Mouse (Mus musculus) midbrain, postnatal 0 days (tissue): ENCODE results near the gene Lsm6. TPM values are rescaled to one million over a fixed set of nuclear protein-coding genes. Genes with fewer than 3 reads are reported as not detected.

Experiments
- ATAC-seq: fragments of 200-750 bp; cut with Nextera tagmentation; 2 replicates; pipeline ENCODE4 v1.8.0; 2017; ENCODE audit warnings: moderate number of reproducible peaks, mild to moderate bottlenecking, moderate TSS enrichment, moderate library complexity; ENCODE audit not compliant: low FRiP score
- DNase-seq: peaks from one replicate; pipeline ENCODE4 v3.0.0-alpha.2; 2015; ENCODE audit warnings: low spot score
- H3K27ac ChIP-seq: fragments of 300-500 bp; sonication (generic); 2 replicates; pipeline ENCODE4 v1.5.1; 2014; ENCODE audit warnings: low read depth, mild to moderate bottlenecking, low read length, mixed read lengths
- H3K27me3 ChIP-seq: fragments of 300-500 bp; sonication (generic); 2 replicates; pipeline ENCODE4 v1.6.1; 2014; ENCODE audit warnings: low read length, control low read depth, mixed read lengths; ENCODE audit not compliant: insufficient read depth
- H3K36me3 ChIP-seq: fragments of 300-500 bp; sonication (generic); 2 replicates; pipeline ENCODE4 v1.6.1; 2014; ENCODE audit warnings: low read length, control low read depth, mixed read lengths; ENCODE audit not compliant: insufficient read depth
- H3K4me1 ChIP-seq: fragments of 300-500 bp; sonication (generic); 2 replicates; pipeline ENCODE4 v1.6.1; 2014; ENCODE audit warnings: mild to moderate bottlenecking, control low read depth, antibody characterized with exemption, low read length, mixed read lengths; ENCODE audit not compliant: insufficient read depth
- H3K4me2 ChIP-seq: fragments of 300-500 bp; sonication (generic); 2 replicates; pipeline ENCODE4 v1.6.1; 2014; ENCODE audit warnings: low read depth, mild to moderate bottlenecking, low read length, mixed read lengths; ENCODE audit not compliant: poor library complexity, severe bottlenecking
- H3K4me3 ChIP-seq: fragments of 300-500 bp; sonication (generic); 2 replicates; pipeline ENCODE4 v1.5.1; 2014; ENCODE audit warnings: low read depth, mild to moderate bottlenecking, low read length, moderate library complexity
- H3K9ac ChIP-seq: fragments of 300-500 bp; sonication (generic); replicated peaks from 2 replicates; pipeline ENCODE4 v1.6.1; 2014; ENCODE audit warnings: mild to moderate bottlenecking, low read length, moderate library complexity, mixed read lengths; ENCODE audit not compliant: poor library complexity, severe bottlenecking
- H3K9me3 ChIP-seq: fragments of 300-500 bp; sonication (generic); 2 replicates; pipeline ENCODE4 v1.6.1; 2016; ENCODE audit warnings: low read length, control low read depth
- CTCF ChIP-seq: IDR thresholded peaks from 2 replicates; pipeline ENCODE4 v1.5.1; 2016; ENCODE audit warnings: antibody characterized with exemption, mild to moderate bottlenecking
- WGBS: fragments of 180-500 bp; shearing (Covaris S2); extraction: QIAGEN DNeasy Blood & Tissue Kit; methylation state at CpG from one replicate; pipeline ENCODE4 v1.1.7; 2014; 5-methylcytosine and 5-hydroxymethylcytosine counted together
- polyA plus RNA-seq: library from polyadenylated mRNA; unstranded; fragments of >200 nt; fragmentation: Nextera tagmentation; extraction: Ambion mirVana; gene quantifications from 2 replicates; pipeline ENCODE4 v1.2.1, GENCODE M21; 2015
- total RNA-seq: library from RNA; depleted of rRNA; stranded (reverse); fragments of >200 nt; gene quantifications from 2 replicates; pipeline ENCODE4 v1.2.3, GENCODE M21; 2014

The Lsm6 gene
- total and polyA plus RNA-seq, 2 experiments from 2014 or later = 29.2 to 141 TPM

DNA sequence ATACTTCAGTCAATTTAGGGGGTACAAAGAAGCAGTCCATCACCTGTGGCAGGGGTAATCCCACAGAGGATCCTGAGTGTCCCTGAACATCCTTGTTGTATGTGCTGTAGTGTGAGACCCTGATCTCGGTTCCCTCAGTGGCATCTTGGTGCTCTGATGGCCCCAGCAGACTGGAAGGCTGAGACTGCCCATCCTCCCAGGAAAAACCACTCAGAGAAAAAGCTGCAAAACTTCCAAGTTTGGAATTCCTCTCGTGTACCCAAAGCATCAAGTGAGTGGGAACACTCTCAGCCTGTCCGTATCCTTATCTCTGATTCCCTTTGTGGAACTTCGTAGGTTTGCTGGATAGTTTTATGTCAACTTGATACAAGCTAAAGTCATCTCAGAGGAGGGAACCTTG lies 31.3 kb upstream of the Lsm6 start:
- H3K4me1 ChIP-seq = no peaks in the 10 kb centered on the region

DNA sequence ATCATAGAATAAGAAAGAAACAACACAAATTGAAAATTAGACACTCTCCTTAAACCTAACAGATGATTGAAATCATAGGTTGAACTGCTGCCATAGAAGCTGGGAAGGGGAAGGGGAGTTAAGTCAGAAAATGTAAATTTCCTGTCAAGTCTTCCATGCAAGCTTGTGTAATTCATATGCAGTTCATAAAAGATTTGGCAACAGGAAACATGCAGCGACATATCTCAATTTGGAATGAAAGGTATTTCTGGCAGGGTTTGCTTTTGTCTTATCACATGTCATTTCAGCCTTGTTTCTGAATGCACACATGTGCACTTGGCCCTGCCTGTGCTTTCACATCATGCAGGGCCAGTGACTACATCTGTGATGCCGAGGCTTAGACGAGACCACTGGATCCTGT lies 26.3 kb upstream of the Lsm6 start:
- Histone ChIP-seq H3K27ac (no peak overlapping the region), H3K4me2 (no peak overlapping the region), H3K27me3 (no peaks in the 10 kb centered on the region), H3K4me3 (no peak overlapping the region), H3K9ac (no peak overlapping the region), H3K4me1 (no peaks in the 10 kb centered on the region), H3K9me3 (no peaks in the 10 kb centered on the region), H3K36me3 (no peaks in the 10 kb centered on the region)
- no peak for TF ChIP-seq CTCF
- WGBS = 88% methylated on average over 3 of the region's 3 CpGs
- ATAC-seq (no peak), DNase-seq (no peak)

More for the DNA sequence above, 31.3 kb upstream of the Lsm6 start:
- Histone ChIP-seq H3K27me3 (no peaks in the 10 kb centered on the region), H3K36me3 (no peaks in the 10 kb centered on the region), H3K4me2 (no peak overlapping the region), H3K27ac (no peak overlapping the region), H3K4me3 (no peak overlapping the region), H3K9ac (no peak overlapping the region), H3K9me3 (no peaks in the 10 kb centered on the region)
- TF ChIP-seq CTCF = no peak
- 82% methylated on average over 4 of the region's 4 CpGs for WGBS
- ATAC-seq (no peak), DNase-seq (no peak)

DNA sequence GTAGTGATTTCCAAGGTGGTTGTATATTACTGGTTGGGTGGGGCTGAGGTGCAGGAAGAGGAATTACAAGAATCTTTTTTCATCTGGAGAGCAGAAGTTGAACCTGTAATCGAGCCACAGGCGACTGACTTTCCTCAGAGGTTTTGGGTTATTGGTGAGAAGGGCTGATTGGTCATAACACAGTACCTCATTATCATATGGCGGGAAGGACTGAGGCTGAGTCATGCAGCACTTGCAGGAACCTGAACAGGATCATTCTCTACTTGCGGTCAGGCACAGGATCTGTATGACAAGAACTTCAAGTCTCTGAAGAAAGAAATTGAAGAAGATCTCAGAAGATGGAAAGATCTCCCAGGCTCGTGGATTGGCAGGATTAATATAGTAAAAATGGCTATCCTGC lies 23.6 kb upstream of the Lsm6 start:
- no peaks in the 10 kb centered on the region for H3K4me1 ChIP-seq
- H3K9ac ChIP-seq = no peak overlapping the region
- WGBS = 86% methylated on average over 5 of the region's 5 CpGs

DNA sequence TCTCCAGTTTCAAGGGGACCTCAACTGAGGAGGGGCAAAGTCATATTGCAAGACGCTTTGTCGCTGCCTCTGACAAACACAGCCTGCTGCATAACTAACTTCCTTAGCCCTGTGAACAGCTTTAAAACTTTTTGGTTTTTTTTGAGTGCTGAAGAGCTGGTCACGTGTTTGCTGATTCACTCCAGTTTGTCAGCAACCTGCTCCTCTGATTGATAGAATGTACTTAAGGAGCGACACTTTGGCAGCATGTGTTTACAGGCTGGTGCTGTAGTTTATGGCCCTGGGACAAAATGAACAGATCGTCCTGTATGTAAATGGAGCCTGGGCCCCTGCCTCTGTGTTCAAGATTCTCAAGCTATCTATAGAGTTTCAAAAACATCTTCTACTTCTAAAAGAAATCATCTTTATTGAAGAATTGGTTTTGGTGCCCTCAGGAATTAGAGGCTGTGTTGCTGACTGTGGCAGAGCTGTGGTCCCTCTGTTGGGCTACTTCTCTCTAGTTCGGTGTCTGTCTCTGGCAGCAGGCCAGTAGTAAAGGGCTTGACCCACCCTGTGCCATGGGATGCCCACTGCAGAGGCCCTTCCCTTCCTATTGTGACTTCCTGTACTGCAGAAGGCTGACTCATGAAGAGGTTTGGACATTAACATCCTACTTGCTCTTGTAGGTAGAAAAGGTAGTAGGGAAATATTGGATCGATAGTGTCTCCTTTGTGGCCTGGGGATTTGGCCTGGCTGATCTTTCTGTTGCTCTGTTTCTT lies 17.9 kb upstream of the Lsm6 start:
- DNase-seq = no peak
- WGBS = 85% methylated on average over 7 of the region's 7 CpGs
- ATAC-seq = no peak

More for the DNA sequence above, 23.6 kb upstream of the Lsm6 start:
- DNase-seq (no peak), ATAC-seq (no peak)
- no peak overlapping the region for H3K27ac ChIP-seq
- H3K27me3 ChIP-seq = no peaks in the 10 kb centered on the region
- no peak for TF ChIP-seq CTCF
- no peak overlapping the region for H3K4me3 ChIP-seq
- no peaks in the 10 kb centered on the region for H3K9me3 ChIP-seq
- H3K36me3 ChIP-seq = no peaks in the 10 kb centered on the region
- no peak overlapping the region for H3K4me2 ChIP-seq

DNA sequence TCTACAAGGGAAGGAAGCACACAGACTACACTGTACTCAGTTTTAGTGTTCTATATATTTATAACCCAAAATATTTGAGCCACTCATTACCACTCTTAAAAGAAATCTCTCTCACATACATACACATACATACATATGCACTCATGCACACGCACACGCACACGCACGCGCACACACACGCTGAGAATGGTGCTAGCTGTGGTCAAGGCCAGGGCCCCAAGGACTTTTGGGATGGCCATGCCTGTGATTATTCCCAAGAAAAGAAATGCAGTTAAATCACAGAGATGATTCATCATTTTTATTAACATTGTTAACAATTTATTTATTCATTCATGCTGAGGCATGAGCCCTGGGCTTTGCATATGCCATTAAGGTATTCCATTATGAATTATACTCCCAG lies 15.2 kb upstream of the Lsm6 start:
- Histone ChIP-seq H3K9me3 (no peaks in the 10 kb centered on the region), H3K27me3 (no peaks in the 10 kb centered on the region), H3K4me1 (no peaks in the 10 kb centered on the region), H3K27ac (no peak overlapping the region), H3K4me2 (no peak overlapping the region), H3K9ac (no peak overlapping the region), H3K4me3 (no peak overlapping the region), H3K36me3 (no peaks in the 10 kb centered on the region)
- whole genome bisulfite sequencing = 96% methylated on average over 6 of the region's 6 CpGs
- ATAC-seq (no peak), DNase-seq (no peak)
- TF ChIP-seq CTCF = no peak

More for the DNA sequence above, 17.9 kb upstream of the Lsm6 start:
- no peak overlapping the region for H3K9ac ChIP-seq
- H3K27ac ChIP-seq = no peak overlapping the region
- no peak overlapping the region for H3K4me3 ChIP-seq
- TF ChIP-seq CTCF = no peak
- H3K27me3 ChIP-seq = no peaks in the 10 kb centered on the region
- H3K36me3 ChIP-seq = no peaks in the 10 kb centered on the region
- no peak overlapping the region for H3K4me2 ChIP-seq
- H3K9me3 ChIP-seq = no peaks in the 10 kb centered on the region
- H3K4me1 ChIP-seq = no peaks in the 10 kb centered on the region

DNA sequence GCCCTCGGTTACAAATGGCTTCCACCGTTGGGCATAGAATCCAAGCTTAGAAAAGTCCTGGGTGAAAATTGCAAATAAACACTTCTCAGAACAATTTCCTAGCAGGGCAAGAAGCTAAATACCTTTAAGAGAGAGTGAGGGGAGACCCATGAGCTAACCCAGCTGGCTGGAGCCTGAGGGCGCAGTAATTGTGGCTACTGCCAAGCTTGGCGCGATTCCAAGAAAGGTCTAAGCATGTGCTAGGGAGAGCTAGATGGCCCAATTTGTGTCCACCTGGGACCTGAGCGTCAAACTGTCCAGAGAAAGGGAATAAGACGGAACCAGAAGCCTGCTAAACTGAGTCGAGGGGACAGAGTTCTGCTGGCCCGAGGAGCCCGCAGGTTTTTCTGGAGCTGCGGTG lies 7.5 kb upstream of the Lsm6 start:
- H3K27ac ChIP-seq = no peak overlapping the region
- no peaks in the 10 kb centered on the region for H3K9me3 ChIP-seq
- H3K36me3 ChIP-seq = no peaks in the 10 kb centered on the region
- H3K4me1 ChIP-seq = no peaks in the 10 kb centered on the region
- 83% methylated on average over 11 of the region's 11 CpGs for WGBS
- no peaks in the 10 kb centered on the region for H3K27me3 ChIP-seq
- no peak overlapping the region for H3K4me2 ChIP-seq
- no peak overlapping the region for H3K4me3 ChIP-seq
- TF ChIP-seq CTCF = no peak
- DNase-seq (peak; percentile 52), ATAC-seq (no peak)
- H3K9ac ChIP-seq = no peak overlapping the region
